Mouse (Mus musculus): ENCODE data around the gene Fhdc1. TPM values are rescaled to one million over a fixed set of nuclear protein-coding genes. Genes with fewer than 3 reads are reported as not detected.

Gene Fhdc1
- polyA plus RNA-seq (2017; shearing (Covaris generic)), result 0.62 TPM

GRCm38 (mm10) chr3:84480006-84480897, at the start of gene Fhdc1:
TSS of gene Fhdc1 (minus strand) at chr3:84480429.

Other genes starting within 250 kb of the Fhdc1 start
- gene Trim2, start 173.6 kb downstream of the Fhdc1 start, polyA plus RNA-seq (2017; shearing (Covaris generic)), result 4.6 TPM
- 43.8 TPM for gene Arfip1, start 102.2 kb upstream of the Fhdc1 start, polyA plus RNA-seq (2017; shearing (Covaris generic))
- not detected for gene Tigd4, start 113.1 kb upstream of the Fhdc1 start, polyA plus RNA-seq (2017; shearing (Covaris generic))
- gene Tmem154, start 185.8 kb upstream of the Fhdc1 start, polyA plus RNA-seq (2017; shearing (Covaris generic)), result 65.3 TPM

Data from effector memory CD4-positive, alpha-beta T cell, adult 7 months (primary cell).